Mouse (Mus musculus) forebrain, postnatal 0 days (tissue): ENCODE data around the gene Cks2. TPM values are rescaled to one million over a fixed set of nuclear protein-coding genes. Genes with fewer than 3 reads are reported as not detected.
A peak's percentile ranks its signal among the peaks of the same experiment; 100 is the strongest.

ENCODE experiments used
- ATAC-seq: fragments of 200-750 bp; cut with Nextera tagmentation; 2 replicates; pipeline ENCODE4 v1.8.0; 2017; ENCODE audit warnings: mild to moderate bottlenecking, moderate library complexity
- DNase-seq: peaks from one replicate; pipeline ENCODE4 v3.0.0-alpha.2; 2015
- H3K27ac ChIP-seq: fragments of 300-500 bp; sonication (generic); 2 replicates; pipeline ENCODE4 v1.5.1; 2014; ENCODE audit warnings: low read depth, mild to moderate bottlenecking, antibody characterized with exemption, low read length, moderate library complexity, mixed read lengths
- H3K27me3 ChIP-seq: fragments of 300-500 bp; sonication (generic); 2 replicates; pipeline ENCODE4 v1.6.1; 2014; ENCODE audit warnings: mild to moderate bottlenecking, low read length, mixed read lengths; ENCODE audit not compliant: insufficient read depth
- H3K36me3 ChIP-seq: fragments of 300-500 bp; sonication (generic); 2 replicates; pipeline ENCODE4 v1.6.1; 2014; ENCODE audit warnings: mild to moderate bottlenecking, moderate library complexity; ENCODE audit not compliant: insufficient read depth
- H3K4me1 ChIP-seq: fragments of 300-500 bp; sonication (generic); 2 replicates; pipeline ENCODE4 v1.6.1; 2014; ENCODE audit warnings: antibody characterized with exemption; ENCODE audit not compliant: insufficient read depth
- H3K4me2 ChIP-seq: fragments of 300-500 bp; sonication (generic); 2 replicates; pipeline ENCODE4 v1.6.1; 2014; ENCODE audit warnings: low read depth, mild to moderate bottlenecking, moderate library complexity
- H3K4me3 ChIP-seq: fragments of 300-500 bp; sonication (generic); 2 replicates; pipeline ENCODE4 v1.5.1; 2014; ENCODE audit warnings: low read depth, low read length, mixed read lengths
- H3K9ac ChIP-seq: fragments of 300-500 bp; sonication (generic); 2 replicates; pipeline ENCODE4 v1.6.1; 2014; ENCODE audit warnings: mild to moderate bottlenecking
- H3K9me3 ChIP-seq: fragments of 300-500 bp; sonication (generic); 2 replicates; pipeline ENCODE4 v1.6.1; 2016; ENCODE audit warnings: low read length
- CTCF ChIP-seq: sonication (generic); IDR thresholded peaks from 2 replicates; pipeline ENCODE4 v1.5.1; 2016; ENCODE audit warnings: antibody characterized with exemption, control low read depth, low read depth
- WGBS: fragments of 180-500 bp; shearing (Covaris S2); extraction: QIAGEN DNeasy Blood & Tissue Kit; methylation state at CpG from one replicate; pipeline ENCODE4 v1.1.7; 2014; 5-methylcytosine and 5-hydroxymethylcytosine counted together
- polyA plus RNA-seq: library from polyadenylated mRNA; unstranded; fragments of >200 nt; fragmentation: Nextera tagmentation; extraction: Ambion mirVana; gene quantifications from 2 replicates; pipeline ENCODE4 v1.2.1, GENCODE M21; 2015
- total RNA-seq: library from RNA; depleted of rRNA; stranded (reverse); fragments of >200 nt; gene quantifications from 2 replicates; pipeline ENCODE4 v1.2.3, GENCODE M21; 2014

The Cks2 gene
- total and polyA plus RNA-seq, 2 experiments from 2014 or later, result 35.7 to 35.8 TPM

DNA sequence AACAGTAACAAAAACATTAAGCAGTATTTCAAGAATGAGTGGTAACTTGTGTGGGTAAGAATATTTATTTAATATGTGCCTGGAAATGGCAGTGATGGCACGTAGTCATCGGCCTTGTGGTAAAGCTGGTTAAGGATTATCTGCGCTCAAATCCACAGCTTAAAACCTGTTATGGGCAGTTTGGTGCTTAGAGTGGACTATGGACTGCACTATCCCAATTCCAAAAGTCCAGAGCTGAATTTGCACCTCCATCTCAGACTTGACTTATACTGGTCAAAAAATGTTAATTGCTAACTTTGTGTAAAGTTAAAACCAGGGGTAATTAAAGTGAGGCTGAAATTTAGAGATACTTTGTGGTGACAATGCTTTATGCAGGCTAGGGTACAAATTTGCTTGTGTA is 2.7 kb downstream of the Cks2 start:
- Histone ChIP-seq H3K36me3 (no peaks in the 10 kb centered on the region), H3K9me3 (no peaks in the 10 kb centered on the region), H3K9ac (no peak overlapping the region), H3K27ac (no peak overlapping the region), H3K4me2 (no peak overlapping the region), H3K27me3 (no peaks in the 10 kb centered on the region), H3K4me3 (no peak overlapping the region), H3K4me1 (peaks cover 6% of the 10 kb centered on the region; the same call in 1 of the 2 replicates)
- no peak for ATAC-seq
- DNase-seq, result no peak
- WGBS, result 92% methylated on average over 3 of the region's 3 CpGs
- TF ChIP-seq CTCF, result no peak

DNA sequence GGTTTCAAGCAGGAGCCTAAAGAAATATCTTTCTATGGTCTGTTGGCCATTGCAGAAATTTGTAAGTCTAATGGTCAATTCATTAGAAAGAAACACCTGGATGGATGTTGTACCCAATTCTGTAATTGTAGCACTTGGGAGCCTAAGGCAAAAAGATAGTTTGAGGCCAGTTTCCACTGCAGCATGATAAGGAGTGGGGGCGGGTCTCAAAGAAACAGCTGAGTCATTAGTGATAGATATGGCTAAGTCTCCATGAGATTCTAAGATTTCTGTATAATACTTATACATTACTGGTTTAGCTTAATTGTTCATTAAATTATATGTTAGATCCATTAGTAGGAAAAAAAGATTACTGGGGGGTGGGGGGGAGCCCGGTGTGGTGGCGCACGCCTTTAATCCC is 3.2 kb downstream of the Cks2 start:
- DNase-seq (no peak), ATAC-seq (no peak)
- H3K4me3 ChIP-seq, result no peak overlapping the region
- H3K9me3 ChIP-seq, result no peaks in the 10 kb centered on the region
- 87% methylated on average over 4 of the region's 4 CpGs for WGBS
- H3K27ac ChIP-seq, result no peak overlapping the region
- peaks cover 6% of the 10 kb centered on the region; the same call in 1 of the 2 replicates for H3K4me1 ChIP-seq
- no peak overlapping the region for H3K9ac ChIP-seq
- no peak for TF ChIP-seq CTCF
- no peak overlapping the region for H3K4me2 ChIP-seq
- H3K27me3 ChIP-seq, result no peaks in the 10 kb centered on the region
- H3K36me3 ChIP-seq, result no peaks in the 10 kb centered on the region

DNA sequence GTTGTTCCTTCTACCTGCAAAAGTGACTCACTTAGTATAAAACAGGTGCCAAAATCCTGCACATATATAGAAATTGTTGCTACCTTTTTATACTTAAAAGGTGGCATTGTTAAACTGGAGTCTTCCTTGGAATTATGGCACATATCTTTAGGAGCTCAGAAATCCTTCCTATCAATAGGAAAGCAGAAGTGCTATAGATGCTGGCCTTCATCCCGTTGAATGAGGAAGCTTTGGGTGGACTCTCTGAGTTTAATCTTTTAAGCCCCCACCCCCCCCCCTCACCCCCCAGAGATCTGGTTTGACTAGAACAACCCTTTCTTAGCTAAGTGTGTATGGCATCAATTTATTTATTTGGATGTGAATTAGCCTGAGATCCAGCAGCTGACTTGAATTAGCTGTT is 4.7 kb downstream of the Cks2 start:
- 60% methylated on average over 1 of the region's 1 CpGs for WGBS
- DNase-seq (no peak), ATAC-seq (no peak)
- 0 out of 2 replicates have a peak, but pooled peaks cover 5% of the 10 kb centered on the region for H3K36me3 ChIP-seq
- H3K4me1 ChIP-seq, result peaks cover 6% of the 10 kb centered on the region; the same call in 1 of the 2 replicates
- no peak overlapping the region for H3K9ac ChIP-seq
- H3K27me3 ChIP-seq, result no peaks in the 10 kb centered on the region
- no peak for TF ChIP-seq CTCF
- no peak overlapping the region for H3K4me3 ChIP-seq
- no peak overlapping the region for H3K4me2 ChIP-seq
- no peaks in the 10 kb centered on the region for H3K9me3 ChIP-seq
- no peak overlapping the region for H3K27ac ChIP-seq

DNA sequence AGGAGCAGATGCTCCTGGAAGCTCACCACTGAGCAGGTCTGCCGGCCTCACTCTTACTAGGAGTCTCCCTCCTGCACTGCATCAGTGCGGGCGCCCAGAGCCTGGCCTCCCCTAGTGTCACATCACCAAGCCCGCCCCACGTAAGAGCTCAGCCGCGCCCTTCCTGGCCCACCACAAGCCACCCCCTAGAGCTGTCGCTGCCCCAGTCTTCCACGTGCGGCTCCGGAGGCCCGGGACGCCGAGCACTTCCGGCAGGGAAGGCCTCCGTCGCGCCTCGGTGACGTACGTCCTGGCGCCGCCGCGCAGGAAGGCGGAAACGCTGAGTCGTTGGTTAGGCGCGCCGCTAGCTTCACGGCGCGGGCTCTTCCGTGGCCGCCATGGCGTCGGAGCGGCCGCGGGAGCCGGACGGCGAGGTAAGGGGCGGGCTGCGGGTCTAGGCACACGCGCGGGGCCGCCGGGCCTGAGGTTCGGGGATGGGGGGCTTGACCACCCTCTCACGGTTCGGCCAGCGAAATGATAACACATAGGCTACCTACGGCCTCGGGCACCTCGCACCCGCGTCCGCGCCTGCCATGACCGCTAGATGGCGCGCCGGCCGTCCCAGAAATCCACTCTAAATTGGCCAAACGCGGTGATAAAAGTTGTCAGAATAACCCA is 6.5 kb downstream of the Cks2 start, which contains the start of gene Secisbp2:
Secisbp2 (plus strand) TSS at position 290 of the 657 bp plus-strand sequence.
- peak; percentile 92 for TF ChIP-seq CTCF
- 1% methylated on average over 66 of the region's 69 CpGs for WGBS
- H3K27me3 ChIP-seq, result no peaks in the 10 kb centered on the region
- peaks cover 6% of the 10 kb centered on the region; the same call in 1 of the 2 replicates for H3K4me1 ChIP-seq
- peak within 1 kb of the TSS; percentile 77 for H3K4me3 ChIP-seq
- peak within 1 kb of the TSS; percentile 63 for H3K4me2 ChIP-seq
- peak within 1 kb of the TSS; percentile 75 for H3K9ac ChIP-seq
- H3K27ac ChIP-seq, result peak within 1 kb of the TSS; percentile 95
- no peaks in the 10 kb centered on the region for H3K9me3 ChIP-seq
- peak; percentile 99 for ATAC-seq
- H3K36me3 ChIP-seq, result peaks cover 20% of the 10 kb centered on the region
- peak; percentile 98 for DNase-seq

DNA sequence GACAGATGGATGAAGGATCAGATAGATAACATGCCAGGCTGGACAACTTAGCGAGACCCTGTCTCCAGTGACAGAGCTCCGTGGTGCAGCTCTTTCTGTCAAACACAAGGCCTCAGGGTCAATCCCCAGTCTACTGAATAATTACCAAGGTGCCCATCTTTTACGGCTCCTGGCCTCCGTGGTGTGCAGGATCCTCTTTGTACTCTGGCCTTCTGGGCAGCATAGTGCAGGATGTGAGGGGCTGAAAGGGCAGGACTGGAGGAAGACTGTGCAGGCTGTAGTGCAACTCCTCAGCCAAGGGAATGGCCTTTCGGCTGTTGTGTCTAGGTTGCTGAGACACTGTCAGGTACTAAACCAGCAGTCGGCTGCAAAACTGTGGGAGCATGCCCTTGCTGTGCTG is 8.1 kb downstream of the Cks2 start:
- no peak for ATAC-seq
- DNase-seq, result no peak
- H3K4me2 ChIP-seq, result no peak overlapping the region
- no peaks in the 10 kb centered on the region for H3K27me3 ChIP-seq
- WGBS, result 93% methylated on average over 6 of the region's 6 CpGs
- H3K27ac ChIP-seq, result no peak overlapping the region
- H3K9me3 ChIP-seq, result no peaks in the 10 kb centered on the region
- no peak for TF ChIP-seq CTCF
- H3K4me1 ChIP-seq, result peaks cover 6% of the 10 kb centered on the region; the same call in 1 of the 2 replicates
- no peak overlapping the region for H3K4me3 ChIP-seq
- H3K36me3 ChIP-seq, result peaks cover 35% of the 10 kb centered on the region
- H3K9ac ChIP-seq, result no peak overlapping the region

DNA sequence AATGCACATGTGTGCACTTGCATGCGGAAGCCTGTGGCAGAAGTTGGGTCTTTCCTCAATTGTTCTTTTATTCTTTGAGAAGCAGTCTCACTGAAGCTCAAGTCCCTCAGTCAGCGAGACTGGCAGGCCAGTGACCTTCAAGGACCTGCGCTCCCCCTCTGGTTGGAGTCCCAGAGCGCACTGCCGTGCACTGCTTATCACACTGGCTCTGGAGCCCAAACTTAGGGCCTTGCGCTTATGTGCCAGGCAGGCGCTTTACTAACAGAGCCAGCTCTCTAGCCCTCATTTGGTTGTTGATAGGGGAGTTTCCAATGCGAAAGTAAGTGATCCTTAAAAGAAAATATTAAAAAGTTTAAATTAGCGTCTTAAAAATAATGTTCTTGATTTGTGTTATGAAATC is 8.9 kb downstream of the Cks2 start:
- Histone ChIP-seq H3K4me2 (no peak overlapping the region), H3K36me3 (peaks cover 42% of the 10 kb centered on the region), H3K9me3 (no peaks in the 10 kb centered on the region), H3K4me3 (no peak overlapping the region), H3K4me1 (peaks cover 6% of the 10 kb centered on the region; the same call in 1 of the 2 replicates), H3K9ac (no peak overlapping the region), H3K27me3 (no peaks in the 10 kb centered on the region), H3K27ac (no peak overlapping the region)
- no peak for DNase-seq
- ATAC-seq, result no peak
- no peak for TF ChIP-seq CTCF
- WGBS, result 94% methylated on average over 9 of the region's 9 CpGs

DNA sequence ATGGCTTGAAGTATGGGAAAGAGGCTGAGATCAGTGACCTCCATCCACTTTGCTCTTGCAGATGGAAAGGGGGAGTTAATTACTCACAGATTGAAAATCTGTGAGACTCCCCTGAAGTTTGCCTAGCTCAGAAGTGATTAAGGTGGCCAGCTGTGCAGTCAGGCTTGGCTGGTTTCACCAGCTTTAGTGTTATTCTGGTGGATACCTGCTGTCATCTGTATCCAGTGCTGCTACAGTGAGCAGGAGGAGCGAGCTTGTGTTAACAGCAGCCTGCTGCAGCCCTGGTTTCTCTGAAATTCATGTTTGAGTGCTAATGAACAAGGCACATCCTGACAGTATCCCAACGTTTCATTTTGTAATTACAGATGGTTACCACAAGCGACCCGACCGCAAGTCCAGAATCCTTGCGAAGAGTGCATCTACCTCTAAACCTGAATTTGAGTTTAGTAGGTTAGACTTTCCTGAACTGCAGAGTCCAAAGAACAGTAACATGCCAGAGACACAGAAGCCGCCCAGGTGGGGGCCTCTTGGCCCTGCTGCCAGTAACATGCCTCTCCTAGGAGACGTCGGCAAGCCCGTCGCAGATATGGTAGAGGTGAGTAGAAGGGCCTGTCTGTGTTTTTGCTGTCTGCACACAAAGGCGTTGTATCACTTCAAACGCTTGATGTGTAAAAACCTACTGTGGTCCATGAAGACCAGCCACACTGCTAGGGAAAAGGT is 11.6 kb downstream of the Cks2 start:
- DNase-seq (no peak), ATAC-seq (no peak)
- Histone ChIP-seq H3K4me1 (no peaks in the 10 kb centered on the region), H3K4me3 (no peak overlapping the region), H3K27ac (no peak overlapping the region), H3K27me3 (no peaks in the 10 kb centered on the region), H3K36me3 (peaks cover 63% of the 10 kb centered on the region), H3K9ac (no peak overlapping the region), H3K4me2 (no peak overlapping the region), H3K9me3 (no peaks in the 10 kb centered on the region)
- TF ChIP-seq CTCF, result no peak
- WGBS, result 96% methylated on average over 13 of the region's 13 CpGs
